Mouse (Mus musculus) testis, postnatal 14 days (tissue): Measurements from ENCODE around the gene Olfr512.

ENCODE experiments used
- DNase-seq: peaks from one replicate; pipeline ENCODE4 v3.0.0; 2021; ENCODE audit warnings: low spot score

Olfr512 gene

GRCm38 (mm10) chr7:108713020-108713419 lies at the start of gene Olfr512:
Gene Olfr512, plus strand, starts transcription at chr7:108713320.
- no peak for DNase-seq

GRCm38 (mm10) chr7:108666118-108666517 lies 47.0 kb upstream of the Olfr512 start, which contains the start of gene Olfr510:
Gene Olfr510, plus strand, starts transcription at chr7:108666418.
- no peak for DNase-seq

GRCm38 (mm10) chr7:108671058-108671457 lies 42.1 kb upstream of the Olfr512 start:
- no peak for DNase-seq

GRCm38 (mm10) chr7:108678886-108679285 lies 34.2 kb upstream of the Olfr512 start:
- no peak for DNase-seq

GRCm38 (mm10) chr7:108750673-108751072 lies 37.6 kb downstream of the Olfr512 start, which contains the start of gene Olfr513:
Gene Olfr513, plus strand, starts transcription at chr7:108750973.
- DNase-seq = no peak

GRCm38 (mm10) chr7:108760411-108760810 lies 47.3 kb downstream of the Olfr512 start:
- no peak for DNase-seq
